Mouse (Mus musculus) hindbrain, embryonic 12.5 days (tissue): ENCODE data around the gene Hoxc9. TPM values are rescaled to one million over a fixed set of nuclear protein-coding genes. Genes with fewer than 3 reads are reported as not detected.

Experiments
- ATAC-seq: fragments of 200-750 bp; cut with Nextera tagmentation; 2 replicates; pipeline ENCODE4 v1.8.0; 2017; ENCODE audit warnings: moderate TSS enrichment; ENCODE audit not compliant: low FRiP score
- H3K27ac ChIP-seq: fragments of 300-500 bp; sonication (generic); 2 replicates; pipeline ENCODE4 v1.5.1; 2016; ENCODE audit warnings: mild to moderate bottlenecking
- H3K27me3 ChIP-seq: fragments of 300-500 bp; sonication (generic); 2 replicates; pipeline ENCODE4 v1.6.1; 2016; ENCODE audit warnings: mild to moderate bottlenecking
- H3K36me3 ChIP-seq: fragments of 300-500 bp; sonication (generic); 2 replicates; pipeline ENCODE4 v1.6.1; 2016; ENCODE audit warnings: mild to moderate bottlenecking
- H3K4me1 ChIP-seq: fragments of 300-500 bp; sonication (generic); 2 replicates; pipeline ENCODE4 v1.6.1; 2016
- H3K4me2 ChIP-seq: fragments of 300-500 bp; sonication (generic); replicated peaks from 2 replicates; pipeline ENCODE4 v1.6.1; 2016; ENCODE audit warnings: mild to moderate bottlenecking
- H3K4me3 ChIP-seq: fragments of 300-500 bp; sonication (generic); 2 replicates; pipeline ENCODE4 v1.5.1; 2016; ENCODE audit warnings: mild to moderate bottlenecking
- H3K9ac ChIP-seq: fragments of 300-500 bp; sonication (generic); 2 replicates; pipeline ENCODE4 v1.6.1; 2016; ENCODE audit warnings: mild to moderate bottlenecking, moderate library complexity
- H3K9me3 ChIP-seq: fragments of 300-500 bp; sonication (generic); replicated peaks from 2 replicates; pipeline ENCODE4 v1.6.1; 2016; ENCODE audit warnings: mild to moderate bottlenecking
- WGBS: fragments of 180-500 bp; shearing (Covaris S2); methylation state at CpG from one replicate; pipeline ENCODE4 v1.1.7; 2016; 5-methylcytosine and 5-hydroxymethylcytosine counted together
- microRNA counts: library from miRNA; unstranded; fragments of <30 nt; microRNA quantifications from one replicate; lab custom pipeline; 2017
- microRNA-seq: library from miRNA; unstranded; fragments of <30 nt; microRNA quantifications from one replicate; pipeline ENCODE4, GENCODE M21; 2017
- polyA plus RNA-seq: library from polyadenylated mRNA; unstranded; fragments of >200 nt; fragmentation: Nextera tagmentation; extraction: Ambion mirVana; gene quantifications from 2 replicates; pipeline ENCODE4 v1.2.1, GENCODE M21; 2016

The Hoxc9 gene
- polyA plus RNA-seq, 1 experiment from 2014 or later: not detected

DNA sequence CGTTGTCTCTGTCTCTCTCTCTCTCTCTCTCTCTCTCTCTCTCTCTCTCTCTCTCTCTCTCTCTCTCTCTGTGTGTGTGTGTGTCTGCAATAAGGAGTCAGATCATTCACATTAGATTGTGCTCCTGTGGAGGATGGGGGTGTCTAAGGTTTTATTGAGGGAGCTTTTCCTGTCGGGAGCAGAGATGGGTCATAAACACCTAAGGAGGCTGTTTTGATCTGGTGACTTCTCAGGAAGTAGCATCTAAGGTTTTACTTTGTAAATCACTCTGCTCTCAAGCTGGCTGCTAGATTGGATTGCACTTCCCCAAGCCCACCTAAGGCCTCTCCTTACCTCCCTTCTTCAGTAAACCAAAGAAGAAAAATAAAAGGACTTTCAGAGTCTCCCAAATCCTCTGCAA is 47.9 kb downstream of the Hoxc9 start:
- Histone ChIP-seq H3K9ac (no peak overlapping the region), H3K4me1 (no peaks in the 10 kb centered on the region), H3K27me3 (peaks cover 100% of the 10 kb centered on the region), H3K9me3 (no peaks in the 10 kb centered on the region), H3K27ac (no peak overlapping the region), H3K4me3 (no peak overlapping the region), H3K4me2 (peak overlapping the region; percentile 43), H3K36me3 (no peaks in the 10 kb centered on the region)
- 3% methylated on average over 2 of the region's 2 CpGs for WGBS
- ATAC-seq: no peak

DNA sequence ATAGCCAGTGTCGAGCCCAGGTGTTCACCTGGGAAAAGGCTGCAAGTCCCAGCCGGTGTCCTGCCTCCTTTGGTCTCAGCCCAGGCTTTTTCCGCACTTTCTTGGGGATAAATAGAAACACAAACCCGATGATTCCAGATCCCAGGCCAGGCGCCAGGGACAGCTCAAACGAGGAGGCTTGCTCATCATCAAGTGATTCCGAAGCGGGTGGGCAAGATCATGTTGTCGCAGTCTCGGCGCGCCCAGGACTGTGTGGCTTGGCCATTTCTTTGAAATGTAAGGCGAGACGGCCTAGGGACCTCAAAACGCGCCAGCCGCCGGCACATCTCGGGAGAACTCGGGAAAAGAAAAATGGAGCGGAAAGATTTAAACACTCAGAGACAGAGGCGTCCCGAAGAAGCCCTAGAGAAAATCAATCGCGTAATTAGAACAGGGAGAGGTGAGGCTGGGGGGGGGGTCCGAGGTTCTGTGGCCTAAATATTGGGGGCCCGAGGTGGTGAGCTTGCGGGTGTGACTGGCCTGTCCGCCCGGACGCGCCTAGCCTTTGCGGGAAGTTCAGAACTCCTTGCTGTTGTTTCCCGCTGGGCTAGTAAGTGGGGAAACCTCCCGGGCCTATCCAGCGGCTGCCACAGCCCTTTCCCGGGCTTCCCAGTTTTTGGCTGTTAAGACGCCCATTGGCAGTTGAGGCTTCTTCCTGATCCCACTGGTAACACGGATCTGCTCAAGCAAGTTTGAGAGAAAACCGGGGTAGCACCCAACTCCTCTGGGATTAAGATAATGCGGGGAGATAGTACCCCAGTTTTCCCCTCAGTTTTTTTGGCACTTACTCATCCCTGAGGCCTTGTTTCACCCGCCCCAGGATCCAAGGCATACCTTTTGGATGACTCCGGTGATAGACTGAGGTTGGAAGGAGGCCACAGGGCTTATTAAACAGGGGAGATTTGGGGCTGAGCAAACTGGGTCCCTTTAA is 51.3 kb downstream of the Hoxc9 start:
- peak overlapping the region; percentile 79 for H3K27ac ChIP-seq
- peaks cover 99% of the 10 kb centered on the region for H3K27me3 ChIP-seq
- H3K4me2 ChIP-seq: peak overlapping the region; percentile 43

DNA sequence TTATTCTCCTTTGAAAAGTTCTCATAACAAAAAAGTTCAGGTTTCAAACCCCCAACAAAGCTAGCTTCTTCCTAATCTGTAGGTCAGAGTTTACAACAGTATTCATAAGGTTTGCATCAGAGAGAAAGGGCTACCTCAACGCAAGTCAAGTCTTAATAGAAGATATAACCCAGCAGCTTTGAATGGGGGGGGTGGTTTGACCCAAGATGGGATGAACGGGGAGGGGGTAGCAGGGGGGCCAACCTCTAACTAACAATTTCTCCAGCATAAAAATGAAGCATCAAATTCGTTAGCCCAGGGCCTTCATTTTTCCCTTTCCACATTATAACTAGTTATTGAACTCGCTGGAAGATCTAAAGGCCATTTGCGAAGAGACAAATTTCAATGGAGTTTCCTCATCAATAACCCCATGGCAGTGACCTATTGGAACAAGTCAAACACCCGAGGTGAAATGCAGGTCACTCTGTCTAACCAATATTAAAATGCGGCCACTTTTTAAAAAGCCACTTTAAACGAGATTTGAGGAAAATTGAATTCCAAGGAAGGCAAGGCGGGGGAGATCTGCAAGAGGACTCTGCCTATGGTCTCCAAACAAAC is 52.8 kb downstream of the Hoxc9 start:
- no peaks in the 10 kb centered on the region for H3K9me3 ChIP-seq
- ATAC-seq: no peak
- no peak overlapping the region for H3K4me3 ChIP-seq
- WGBS: 7% methylated on average over 9 of the region's 9 CpGs
- no peak overlapping the region for H3K9ac ChIP-seq
- H3K4me1 ChIP-seq: peaks cover 3% of the 10 kb centered on the region
- H3K27ac ChIP-seq: peak overlapping the region; percentile 79
- no peaks in the 10 kb centered on the region for H3K36me3 ChIP-seq
- H3K27me3 ChIP-seq: peaks cover 99% of the 10 kb centered on the region
- H3K4me2 ChIP-seq: peak overlapping the region; percentile 43

More for the DNA sequence above, 51.3 kb downstream of the Hoxc9 start:
- H3K4me1 ChIP-seq: no peaks in the 10 kb centered on the region; the same call in 1 of the 2 replicates
- no peaks in the 10 kb centered on the region for H3K9me3 ChIP-seq
- no peak for ATAC-seq
- no peaks in the 10 kb centered on the region for H3K36me3 ChIP-seq
- peak overlapping the region; percentile 67 for H3K9ac ChIP-seq
- peak overlapping the region; percentile 23 for H3K4me3 ChIP-seq
- 3% methylated on average over 43 of the region's 43 CpGs for WGBS

DNA sequence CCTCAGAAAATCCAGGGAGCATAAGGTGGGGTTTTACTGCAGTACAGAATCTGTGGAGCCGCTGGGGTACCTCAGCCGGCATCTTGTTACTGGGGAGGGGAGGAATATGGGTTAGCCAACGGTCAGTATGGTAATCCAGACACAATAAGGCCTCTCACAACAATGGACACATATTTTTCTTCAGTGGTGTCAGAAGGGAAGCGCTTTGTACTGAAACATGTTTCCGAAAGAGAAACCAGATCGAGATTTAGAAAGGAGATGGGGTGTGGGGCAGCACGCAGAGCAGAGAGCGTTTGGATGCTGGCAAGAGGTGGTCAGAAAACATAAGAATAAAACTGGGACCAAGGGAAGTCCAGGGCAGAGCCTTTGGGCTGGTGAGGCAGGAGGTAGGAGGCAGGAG is 53.9 kb downstream of the Hoxc9 start:
- H3K27me3 ChIP-seq: peaks cover 99% of the 10 kb centered on the region
- H3K27ac ChIP-seq: peak overlapping the region; percentile 79
- no peaks in the 10 kb centered on the region for H3K9me3 ChIP-seq
- 3% methylated on average over 8 of the region's 8 CpGs for WGBS
- H3K4me2 ChIP-seq: peak overlapping the region; percentile 43
- no peak for ATAC-seq
- H3K4me3 ChIP-seq: no peak overlapping the region
- H3K9ac ChIP-seq: peak overlapping the region; percentile 39; the same call in 1 of the 2 replicates
- H3K4me1 ChIP-seq: peaks cover 6% of the 10 kb centered on the region
- H3K36me3 ChIP-seq: no peaks in the 10 kb centered on the region

DNA sequence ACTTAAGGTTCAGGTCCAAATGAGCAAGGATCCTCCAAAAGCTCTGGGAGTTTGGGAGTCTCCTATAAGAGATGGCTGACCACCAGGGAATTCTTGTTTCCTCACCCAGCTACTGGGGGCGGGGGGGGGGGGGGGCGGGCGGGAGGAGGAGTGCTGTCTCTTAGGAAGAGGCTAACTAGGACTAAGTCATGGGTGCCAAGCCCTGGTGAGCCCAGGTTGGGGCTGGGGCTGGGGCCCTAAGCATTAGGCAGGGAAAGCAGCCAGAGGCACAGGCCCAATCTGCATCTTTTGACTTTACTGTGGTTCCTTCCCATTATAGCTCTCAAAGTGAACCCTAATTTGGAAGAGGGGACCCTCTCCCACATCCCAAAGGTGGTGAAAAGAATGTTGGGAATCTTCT is 55.9 kb downstream of the Hoxc9 start:
- H3K27ac ChIP-seq: peak overlapping the region; percentile 83
- H3K36me3 ChIP-seq: no peaks in the 10 kb centered on the region
- peak overlapping the region; percentile 50 for H3K4me2 ChIP-seq
- peak overlapping the region; percentile 11; the same call in 1 of the 2 replicates for H3K4me3 ChIP-seq
- whole genome bisulfite sequencing: no CpG with 5 or more reads among the region's 3 CpGs
- peak overlapping the region; percentile 23; the same call in 1 of the 2 replicates for H3K9ac ChIP-seq
- no peak for ATAC-seq
- H3K9me3 ChIP-seq: no peaks in the 10 kb centered on the region
- H3K4me1 ChIP-seq: peaks cover 6% of the 10 kb centered on the region
- peaks cover 99% of the 10 kb centered on the region for H3K27me3 ChIP-seq

DNA sequence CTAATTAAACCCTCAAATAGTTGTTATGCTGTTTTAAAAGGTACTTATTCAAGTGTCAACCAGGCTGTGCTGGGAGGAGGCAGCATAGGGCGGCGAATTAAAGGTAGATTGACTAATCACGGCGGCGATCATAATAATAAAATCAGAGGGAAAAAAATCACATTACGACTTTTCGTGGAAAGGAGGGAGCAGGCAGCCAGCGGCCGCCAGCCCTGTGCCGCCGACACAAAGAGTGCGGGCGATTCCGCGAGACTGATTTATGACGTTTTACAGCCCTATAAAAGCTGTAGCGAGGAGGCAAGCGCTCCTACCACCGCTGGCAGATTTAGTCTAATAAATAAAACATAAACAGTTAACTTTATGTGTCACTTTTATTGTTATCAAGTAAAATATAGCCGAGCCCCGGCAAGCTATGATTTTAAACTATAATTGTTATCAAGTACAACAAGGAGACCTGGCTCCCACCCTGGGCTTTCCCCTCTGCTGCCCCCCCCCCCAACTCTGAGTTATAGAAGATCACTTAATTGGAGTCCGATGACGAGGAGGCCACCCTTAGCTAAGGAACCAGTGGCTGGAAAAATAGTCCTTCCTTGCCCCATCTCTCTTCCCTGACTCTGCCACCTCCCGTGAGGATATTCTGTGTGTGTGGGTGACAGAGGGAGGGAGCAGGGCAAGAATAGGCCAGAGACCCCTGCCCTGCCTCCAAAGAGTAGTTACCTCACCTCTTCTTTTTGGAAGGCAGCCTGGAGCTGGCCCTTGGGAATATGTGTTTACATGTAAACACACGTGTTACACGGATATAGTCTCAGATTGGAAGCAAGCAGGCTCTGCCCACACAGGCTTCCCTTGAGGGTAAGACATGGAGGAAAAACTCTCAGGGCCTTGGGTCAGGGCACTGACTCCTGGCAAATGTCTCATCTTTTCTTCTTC is 56.7 kb downstream of the Hoxc9 start:
- Histone ChIP-seq H3K27me3 (peaks cover 99% of the 10 kb centered on the region), H3K9me3 (no peaks in the 10 kb centered on the region), H3K36me3 (no peaks in the 10 kb centered on the region), H3K27ac (peak overlapping the region; percentile 83), H3K4me2 (peak overlapping the region; percentile 50), H3K4me1 (peaks cover 6% of the 10 kb centered on the region), H3K9ac (no peak overlapping the region), H3K4me3 (no peak overlapping the region)
- WGBS: 2% methylated on average over 26 of the region's 26 CpGs
- no peak for ATAC-seq

DNA sequence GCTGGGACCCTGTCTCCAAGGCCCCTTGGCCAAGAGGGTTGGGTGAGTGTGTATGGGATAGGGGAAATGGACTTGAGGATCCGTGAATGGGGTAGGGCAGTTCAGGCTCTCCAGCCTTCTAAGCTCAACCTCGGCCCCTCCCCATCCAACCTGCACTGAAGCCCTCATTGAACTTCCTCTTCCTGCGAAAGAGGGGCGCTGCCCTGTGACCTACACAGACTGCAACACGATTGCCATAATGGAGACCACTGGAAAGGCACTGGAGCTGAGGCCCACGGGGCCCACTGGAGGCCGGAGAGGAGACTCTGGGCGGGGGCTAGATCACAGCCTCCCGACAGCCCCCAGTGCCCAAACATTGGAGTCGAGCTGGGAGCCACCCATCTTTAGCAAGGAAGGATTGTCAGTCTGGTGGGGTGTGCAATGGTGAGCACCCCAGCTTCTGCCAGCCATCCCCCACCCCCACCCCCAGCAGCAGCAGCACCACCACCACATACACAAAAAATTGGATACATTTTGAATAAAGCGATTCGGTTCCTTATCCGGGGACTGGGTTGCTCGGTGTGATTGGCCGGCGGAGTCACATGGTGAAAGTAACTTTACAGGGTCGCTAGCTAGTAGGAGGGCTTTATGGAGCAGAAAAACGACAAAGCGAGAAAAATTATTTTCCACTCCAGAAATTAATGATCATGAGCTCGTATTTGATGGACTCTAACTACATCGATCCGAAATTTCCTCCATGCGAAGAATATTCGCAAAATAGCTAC is 58.0 kb downstream of the Hoxc9 start:
- H3K9ac ChIP-seq: peak overlapping the region; percentile 74
- H3K27ac ChIP-seq: peak overlapping the region; percentile 92
- peaks cover 6% of the 10 kb centered on the region for H3K4me1 ChIP-seq
- no peaks in the 10 kb centered on the region for H3K9me3 ChIP-seq
- H3K4me3 ChIP-seq: peak overlapping the region; percentile 44
- H3K4me2 ChIP-seq: peak overlapping the region; percentile 50
- H3K36me3 ChIP-seq: no peaks in the 10 kb centered on the region
- peak; percentile 62; the same call in 1 of the 2 replicates for ATAC-seq
- under 1% methylated on average over 23 of the region's 24 CpGs for whole genome bisulfite sequencing
- peaks cover 99% of the 10 kb centered on the region for H3K27me3 ChIP-seq

MicroRNA genes within 50 kb of the gene (microRNA counts, 519-probe panel; counts per million panel counts)
- 470 counts per million, percentile 58 among the panel's probes with 10 or more counts for microRNA mmu-miR-615-3p (lab: Ali Mortazavi, UCI)
- microRNA mmu-miR-615-5p (lab: Ali Mortazavi, UCI): 470 counts per million, percentile 58 among the panel's probes with 10 or more counts

Small RNA genes lying within 50 kb of the gene (microRNA-seq; reads per million reads assigned to microRNA genes)
- gene Mir196a-2: 1.6 reads per million
- 2,097 reads per million, percentile 83 among the genes with 10 or more reads in this experiment for gene Mir615

Other genes with a start within 250 kb of the Hoxc9 start
- gene Hoxc13, start 55.3 kb upstream of the Hoxc9 start, polyA plus RNA-seq: 0.09 and 0.17 TPM in 2 replicates
- gene Hoxc12, start 39.7 kb upstream of the Hoxc9 start, polyA plus RNA-seq: not detected in 2 replicates
- gene Hoxc11, start 22.0 kb upstream of the Hoxc9 start, polyA plus RNA-seq: not detected in 2 replicates
- not detected in 2 replicates for gene Hoxc10, start 9.6 kb upstream of the Hoxc9 start, polyA plus RNA-seq
- 20.2 and 37.0 TPM in 2 replicates for gene Hoxc5, start 9.0 kb upstream of the Hoxc9 start, polyA plus RNA-seq
- not detected in 2 replicates for gene Hoxc8, start 14.2 kb downstream of the Hoxc9 start, polyA plus RNA-seq
- 2.1 and 2.3 TPM in 2 replicates for gene Hoxc6, start 21.8 kb downstream of the Hoxc9 start, polyA plus RNA-seq
- 34.5 and 59.6 TPM in 2 replicates for gene Hoxc4, start 42.5 kb downstream of the Hoxc9 start, polyA plus RNA-seq
- 31.3 and 34.4 TPM in 2 replicates for gene Smug1, start 190.7 kb downstream of the Hoxc9 start, polyA plus RNA-seq